Mouse (Mus musculus) embryonic stem cell, embryonic (primary cell): Measurements from ENCODE around the gene Man1c1.

Source experiments
- CTCF ChIA-PET, 4 experiments: fragments of 300-600 bp in 2 of 4; fragments of 350-600 bp in 2 of 4; sonication (Branson Sonifier 250); formaldehyde crosslinking; loops; one replicate each; lab custom pipeline; 2022; ENCODE audit warnings: inconsistent platforms in 2 of 4; lab: Charles Lee
- POLR2A ChIA-PET, 4 experiments: fragments of 300-600 bp in 2 of 4; fragments of 350-600 bp in 2 of 4; sonication (Branson Sonifier 250); formaldehyde crosslinking; loops; one replicate each; lab custom pipeline; 2022; ENCODE audit warnings: antibody characterized with exemption in 4 of 4, inconsistent platforms in 1 of 4; lab: Charles Lee

The Man1c1 gene

GRCm38 (mm10) chr4:134700911-134701310 is 3.2 kb downstream of the Man1c1 start:
- ChIA-PET CTCF (interaction anchor here in 3 of 4 experiments (0.6 to 4.5 kb wide), 6 partner anchors 10 to 308 kb away, joined by 3 to 40 read pairs (median 5); no protein-coding TSS in a partner anchor), POLR2A (interaction anchor here in 2 of 4 experiments (0.5 to 1.1 kb wide), 2 partner anchors 45 to 274 kb away, joined by 3 to 5 read pairs; no protein-coding TSS in a partner anchor)

- CTCF ChIA-PET, result interaction anchor here in 2 of 4 experiments (0.6 to 2.7 kb wide), 4 partner anchors 9 to 150 kb away, joined by 3 to 9 read pairs (median 4); no protein-coding TSS in a partner anchor
Observed at GRCm38 (mm10) chr4:134693202-134693940, 10.7 kb downstream of the Man1c1 start.

DNA sequence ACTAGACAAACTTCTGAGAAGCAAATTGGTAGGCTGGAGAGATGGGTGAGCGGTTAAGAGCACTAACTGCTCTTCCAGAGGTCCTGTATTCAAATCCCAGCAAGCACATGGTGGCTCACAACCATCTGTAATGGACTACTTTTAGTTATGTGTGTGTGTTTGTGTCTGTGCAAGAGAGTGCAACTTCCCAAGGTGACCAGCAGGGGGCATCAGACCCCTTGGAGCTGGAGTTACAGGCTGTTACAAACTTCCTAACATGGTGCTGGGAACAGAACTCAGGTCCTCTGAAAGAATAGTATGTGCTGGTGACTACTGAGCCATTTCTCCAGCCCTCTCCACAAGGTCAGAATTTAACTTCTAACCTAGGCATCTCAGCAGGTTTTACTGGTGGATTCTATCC is 11.7 kb downstream of the Man1c1 start:
- POLR2A ChIA-PET, result no interaction called here
- CTCF ChIA-PET, result interaction anchor here in 3 of 4 experiments (0.6 to 2.1 kb wide), 5 partner anchors 9 to 605 kb away, joined by 3 to 6 read pairs (median 3); no protein-coding TSS in a partner anchor

More at GRCm38 (mm10) chr4:134693202-134693940, 10.7 kb downstream of the Man1c1 start:
- POLR2A ChIA-PET, result interaction anchor here in 1 of 4 experiments (0.7 kb wide), 1 partner anchor 26 kb away, joined by 3 read pairs; no protein-coding TSS in a partner anchor

GRCm38 (mm10) chr4:134686022-134686661 is 17.9 kb downstream of the Man1c1 start:
- CTCF ChIA-PET, result interaction anchor here in 3 of 4 experiments (0.6 to 2.4 kb wide), 6 partner anchors 9 to 91 kb away, joined by 3 to 8 read pairs (median 4); partner anchors contain the start of gene Man1c1 (in 1 of the 3)
- POLR2A ChIA-PET, result interaction anchor here in 1 of 4 experiments (0.6 to 0.8 kb wide), 3 partner anchors 18 to 176 kb away, joined by 3 read pairs; partner anchors contain the start of gene Man1c1

GRCm38 (mm10) chr4:134684637-134685338 is 19.3 kb downstream of the Man1c1 start:
- POLR2A ChIA-PET, result interaction anchor here in 2 of 4 experiments (0.6 to 1.0 kb wide), 2 partner anchors 52 to 422 kb away, joined by 3 to 4 read pairs; no protein-coding TSS in a partner anchor
- CTCF ChIA-PET, result interaction anchor here (0.5 to 2.4 kb wide), 26 partner anchors 9 to 1727 kb away, joined by 3 to 8 read pairs (median 4); partner anchors contain the start of gene Rhd (in 1 of the 4)

DNA sequence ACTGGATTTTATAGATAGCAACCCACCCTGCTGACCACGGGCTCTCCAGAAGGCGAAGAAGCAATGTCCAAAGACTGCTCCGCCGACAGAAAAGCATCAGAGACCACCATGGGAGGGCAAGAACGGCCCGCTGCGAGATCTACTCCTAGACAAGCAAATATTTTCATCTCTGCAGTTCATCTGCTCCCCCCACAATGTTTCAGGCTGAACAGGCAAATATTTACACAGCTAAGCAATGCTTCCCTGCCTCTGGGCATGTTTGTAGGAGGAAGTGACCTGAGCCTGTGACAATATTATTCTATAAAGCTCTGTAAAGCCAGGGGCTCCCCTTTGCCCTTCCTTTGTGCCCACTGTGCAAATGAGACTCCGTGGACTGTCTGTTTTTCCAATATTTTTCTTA is 20.2 kb downstream of the Man1c1 start:
- ChIA-PET POLR2A (interaction anchor here in 1 of 4 experiments (1.3 kb wide), 1 partner anchor 30 kb away, joined by 3 read pairs; no protein-coding TSS in a partner anchor), CTCF (interaction anchor here in 3 of 4 experiments (1.0 to 2.4 kb wide), 5 partner anchors 10 to 30 kb away, joined by 3 to 8 read pairs (median 4); no protein-coding TSS in a partner anchor)

DNA sequence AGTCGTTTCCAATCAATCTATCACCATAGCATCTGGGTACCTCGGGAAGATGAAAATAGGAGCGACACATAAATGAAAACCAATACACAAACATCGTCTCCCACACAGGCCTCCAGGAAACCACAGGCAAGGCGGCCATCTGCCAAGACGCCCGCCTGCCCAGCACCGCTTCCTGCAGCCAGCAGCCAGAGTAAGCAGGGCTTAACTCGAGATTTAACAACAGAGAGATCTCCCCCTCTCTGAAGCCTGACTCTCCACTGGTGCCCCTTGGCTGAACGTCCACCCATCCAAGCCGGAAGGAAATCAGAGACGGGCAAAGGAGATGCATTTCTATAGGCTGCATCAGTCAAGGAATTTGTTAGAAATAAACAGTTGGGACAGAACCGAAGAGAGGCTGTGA is 21.1 kb downstream of the Man1c1 start:
- POLR2A ChIA-PET, result interaction anchor here in 1 of 4 experiments (1.3 kb wide), 1 partner anchor 31 kb away, joined by 3 read pairs; no protein-coding TSS in a partner anchor
- CTCF ChIA-PET, result interaction anchor here in 1 of 4 experiments (1.3 kb wide), 1 partner anchor 19 kb away, joined by 5 read pairs; no protein-coding TSS in a partner anchor

GRCm38 (mm10) chr4:134682423-134682822 is 21.7 kb downstream of the Man1c1 start:
- CTCF ChIA-PET, result interaction anchor here (0.5 to 1.7 kb wide), 32 partner anchors 12 to 675 kb away, joined by 3 to 16 read pairs (median 4); partner anchors contain the start of genes Man1c1 (in 1 of the 4) and Mtfr1l (in 1 of the 4)
- POLR2A ChIA-PET, result interaction anchor here in 2 of 4 experiments (0.6 to 1.1 kb wide), 3 partner anchors 10 to 1767 kb away, joined by 3 to 6 read pairs (median 3); no protein-coding TSS in a partner anchor

DNA sequence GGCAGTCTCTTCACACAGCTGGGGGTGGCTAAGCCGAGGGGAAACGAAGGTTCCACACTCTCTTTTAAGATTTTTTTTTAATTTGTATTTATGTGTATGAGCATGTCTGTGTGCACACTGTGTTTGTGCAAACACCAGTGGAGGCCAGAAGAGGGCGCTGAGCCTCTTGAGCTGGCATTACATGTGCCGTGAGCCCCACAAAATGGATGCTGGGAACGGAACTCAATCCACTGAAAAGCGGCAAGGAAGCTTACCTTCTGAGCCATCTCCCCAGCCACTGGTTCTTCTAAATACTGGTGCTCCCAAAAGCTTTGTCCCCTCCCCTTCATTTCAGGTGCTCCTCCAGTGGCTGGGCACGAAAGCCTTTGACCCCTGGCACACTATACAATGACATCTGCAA is 22.3 kb downstream of the Man1c1 start:
- POLR2A ChIA-PET, result interaction anchor here in 2 of 4 experiments (0.6 to 1.1 kb wide), 3 partner anchors 9 to 1767 kb away, joined by 3 to 6 read pairs (median 3); no protein-coding TSS in a partner anchor
- CTCF ChIA-PET, result interaction anchor here (0.5 to 1.7 kb wide), 37 partner anchors 12 to 674 kb away, joined by 3 to 16 read pairs (median 4); partner anchors contain the start of genes Man1c1 (in 1 of the 4) and Mtfr1l (in 1 of the 4)

- CTCF ChIA-PET, result interaction anchor here in 2 of 4 experiments (0.6 to 1.0 kb wide), 3 partner anchors 9 to 121 kb away, joined by 3 read pairs; no protein-coding TSS in a partner anchor
- POLR2A ChIA-PET, result no interaction called here
Observed at GRCm38 (mm10) chr4:134677556-134678508, 26.3 kb downstream of the Man1c1 start.

- ChIA-PET CTCF (interaction anchor here in 2 of 4 experiments (0.6 to 1.3 kb wide), 2 partner anchors 9 to 723 kb away, joined by 3 to 4 read pairs; partner anchors contain the start of gene Ncmap (in 1 of the 2)), POLR2A (interaction anchor here in 1 of 4 experiments (1.2 kb wide), 1 partner anchor 60 kb away, joined by 3 read pairs; no protein-coding TSS in a partner anchor)
Observed at GRCm38 (mm10) chr4:134675800-134676199, 28.3 kb downstream of the Man1c1 start.

DNA sequence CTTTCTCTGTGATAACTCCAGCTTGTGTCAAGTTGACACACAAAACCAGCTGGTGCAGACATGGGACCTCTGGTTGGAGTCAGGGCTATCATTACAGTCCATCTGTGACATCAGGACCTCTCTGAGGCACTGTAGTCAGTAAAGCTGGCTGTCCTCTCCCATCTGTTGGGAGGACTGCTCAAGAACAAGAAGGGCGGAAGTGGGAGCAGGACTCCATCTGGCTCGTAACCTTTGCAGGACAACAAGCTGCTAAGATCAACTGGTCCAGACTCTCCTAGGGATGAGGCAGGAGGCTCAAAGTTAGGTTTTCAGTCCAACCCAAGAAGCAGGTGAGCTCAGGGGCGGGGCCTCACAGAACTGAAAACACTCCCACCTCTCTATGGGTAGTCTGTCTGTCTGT is 29.1 kb downstream of the Man1c1 start:
- POLR2A ChIA-PET, result interaction anchor here in 1 of 4 experiments (0.6 to 1.1 kb wide), 2 partner anchors 27 to 97 kb away, joined by 3 to 5 read pairs; no protein-coding TSS in a partner anchor
- CTCF ChIA-PET, result interaction anchor here in 1 of 4 experiments (1.3 kb wide), 1 partner anchor 10 kb away, joined by 3 read pairs; no protein-coding TSS in a partner anchor

GRCm38 (mm10) chr4:134673882-134674463 is 30.1 kb downstream of the Man1c1 start:
- CTCF ChIA-PET, result interaction anchor here in 2 of 4 experiments (0.6 to 0.7 kb wide), 2 partner anchors 11 kb away, joined by 3 read pairs; no protein-coding TSS in a partner anchor
- POLR2A ChIA-PET, result interaction anchor here in 1 of 4 experiments (1.3 kb wide), 1 partner anchor 21 kb away, joined by 3 read pairs; no protein-coding TSS in a partner anchor

DNA sequence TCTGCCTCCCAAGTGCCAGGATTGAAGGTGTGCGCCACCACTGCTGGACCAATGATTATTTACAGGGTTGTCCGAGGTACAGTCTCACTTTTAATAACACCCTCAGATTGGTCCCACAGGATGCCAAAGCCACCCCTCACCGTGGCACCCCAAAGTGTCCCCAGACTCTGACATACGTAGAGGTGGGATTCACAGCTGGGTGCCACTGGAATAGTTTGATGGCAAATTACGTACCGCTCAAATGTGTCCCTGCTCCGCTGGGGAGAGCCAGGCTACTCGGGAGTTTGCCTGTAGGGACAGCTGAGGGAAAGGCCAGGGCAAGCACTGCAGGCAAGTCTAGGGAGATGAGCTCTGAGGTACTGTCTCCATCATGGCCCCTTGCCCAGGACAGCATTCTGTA is 30.9 kb downstream of the Man1c1 start:
- ChIA-PET CTCF (interaction anchor here in 2 of 4 experiments (0.7 to 1.4 kb wide), 2 partner anchors 29 to 41 kb away, joined by 4 read pairs; no protein-coding TSS in a partner anchor), POLR2A (interaction anchor here in 1 of 4 experiments (0.6 to 1.9 kb wide), 5 partner anchors 9 to 1082 kb away, joined by 3 to 6 read pairs (median 3); no protein-coding TSS in a partner anchor)

GRCm38 (mm10) chr4:134672326-134672725 is 31.8 kb downstream of the Man1c1 start:
- POLR2A ChIA-PET, result interaction anchor here in 1 of 4 experiments (1.1 to 1.9 kb wide), 3 partner anchors 9 to 421 kb away, joined by 3 to 6 read pairs (median 3); no protein-coding TSS in a partner anchor
- CTCF ChIA-PET, result interaction anchor here in 3 of 4 experiments (0.7 to 1.5 kb wide), 3 partner anchors 13 to 42 kb away, joined by 4 read pairs; no protein-coding TSS in a partner anchor
